Mouse (Mus musculus): ENCODE measurements around the gene Trim62. TPM values are rescaled to one million over a fixed set of nuclear protein-coding genes. Genes with fewer than 3 reads are reported as not detected.

Trim62 gene
- total and polyA plus RNA-seq, 2 experiments from 2014 or later, result 0.87 to 1.1 TPM

DNA sequence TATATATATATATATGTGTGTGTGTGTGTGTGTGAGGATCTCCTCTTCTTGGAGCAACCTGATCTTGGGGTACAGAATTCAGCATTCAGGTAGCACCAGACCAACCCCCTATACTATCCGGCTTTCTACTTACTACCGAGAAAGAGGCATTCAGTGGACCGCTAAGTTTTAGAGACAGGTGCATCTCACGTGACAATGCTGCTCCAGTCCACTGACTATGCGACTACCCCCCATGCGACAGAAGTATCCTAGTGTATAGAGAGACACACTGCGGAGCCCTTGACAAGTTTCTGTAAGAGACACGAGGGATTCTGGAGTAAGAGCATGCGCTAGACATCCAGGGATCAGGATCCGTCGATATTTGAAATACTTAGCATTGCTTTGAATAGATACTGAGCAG lies 7.9 kb upstream of the Trim62 start:
- TF ChIP-seq EP300 (IDR thresholded peaks at IDR 0.05; ENCODE audit: low read depth), result no peak
- TF ChIP-seq CTCF (IDR thresholded peaks at IDR 0.05; ENCODE audit: low read depth), result no peak
- H3K4me1 ChIP-seq (ENCODE audit: control insufficient read depth, insufficient read depth), result no peaks in the 10 kb centered on the region
- no peak overlapping the region for H3K4me3 ChIP-seq (ENCODE audit: low read depth, low read length)
- H3K27ac ChIP-seq (ENCODE audit: low read depth), result no peak overlapping the region
- peaks cover 17% of the 10 kb centered on the region for H3K27me3 ChIP-seq (ENCODE audit: control insufficient read depth, insufficient read depth, low read length)
- no peaks in the 10 kb centered on the region for H3K36me3 ChIP-seq (replicated peaks; ENCODE audit: control insufficient read depth, insufficient read depth, low read length)
- ATAC-seq (ENCODE audit: insufficient read depth, low read depth), result no peak
- DNase-seq (ENCODE audit: low spot score), result no peak
- WGBS, result 83% methylated on average over 11 of the region's 11 CpGs
- no peaks in the 10 kb centered on the region for H3K9me3 ChIP-seq (replicated peaks; ENCODE audit: control insufficient read depth, low read length)
- no peak overlapping the region for H3K9ac ChIP-seq (replicated peaks; ENCODE audit: low read depth, low read length)
- no peak overlapping the region for H3K4me2 ChIP-seq (ENCODE audit: low read depth, low read length)

DNA sequence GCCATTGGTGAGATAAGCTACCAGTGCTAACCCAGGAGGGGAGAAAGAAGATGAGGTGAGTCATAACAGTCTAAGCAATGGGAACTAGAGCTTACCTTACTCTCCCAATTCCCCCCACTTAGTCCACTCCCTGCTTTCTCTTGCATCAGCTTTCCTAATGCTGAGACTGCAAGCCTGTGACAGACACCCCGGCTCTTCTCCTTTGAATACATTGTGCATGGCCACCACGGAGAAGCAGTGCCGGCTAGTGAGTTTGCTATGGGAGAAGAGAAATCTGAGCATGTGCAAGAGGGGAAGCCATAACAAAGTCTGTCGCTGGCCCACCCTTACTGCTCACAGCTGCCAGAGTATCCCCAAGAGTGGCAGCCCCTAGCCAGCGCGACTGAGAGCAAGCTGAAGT lies 5.9 kb upstream of the Trim62 start:
- Histone ChIP-seq H3K4me1 (ENCODE audit: control insufficient read depth, insufficient read depth) (no peaks in the 10 kb centered on the region), H3K4me2 (ENCODE audit: low read depth, low read length) (no peak overlapping the region), H3K4me3 (ENCODE audit: low read depth, low read length) (no peak overlapping the region), H3K9me3 (replicated peaks; ENCODE audit: control insufficient read depth, low read length) (0 out of 2 replicates have a peak, but pooled peaks cover 5% of the 10 kb centered on the region), H3K36me3 (replicated peaks; ENCODE audit: control insufficient read depth, insufficient read depth, low read length) (no peaks in the 10 kb centered on the region), H3K9ac (replicated peaks; ENCODE audit: low read depth, low read length) (no peak overlapping the region), H3K27ac (ENCODE audit: low read depth) (no peak overlapping the region), H3K27me3 (ENCODE audit: control insufficient read depth, insufficient read depth, low read length) (peaks cover 17% of the 10 kb centered on the region)
- no peak for ATAC-seq (ENCODE audit: insufficient read depth, low read depth)
- 8% methylated on average over 6 of the region's 6 CpGs for WGBS
- TF ChIP-seq EP300 (IDR thresholded peaks at IDR 0.05; ENCODE audit: low read depth), result no peak
- no peak for TF ChIP-seq CTCF (IDR thresholded peaks at IDR 0.05; ENCODE audit: low read depth)
- no peak for DNase-seq (ENCODE audit: low spot score)

- Histone ChIP-seq H3K4me3 (ENCODE audit: low read depth, low read length) (no peak overlapping the region), H3K9ac (replicated peaks; ENCODE audit: low read depth, low read length) (no peak overlapping the region), H3K27ac (ENCODE audit: low read depth) (no peak overlapping the region), H3K36me3 (replicated peaks; ENCODE audit: control insufficient read depth, insufficient read depth, low read length) (no peaks in the 10 kb centered on the region), H3K4me1 (ENCODE audit: control insufficient read depth, insufficient read depth) (0 out of 2 replicates have a peak, but pooled peaks cover 3% of the 10 kb centered on the region), H3K4me2 (ENCODE audit: low read depth, low read length) (no peak overlapping the region), H3K27me3 (ENCODE audit: control insufficient read depth, insufficient read depth, low read length) (peaks cover 17% of the 10 kb centered on the region), H3K9me3 (replicated peaks; ENCODE audit: control insufficient read depth, low read length) (0 out of 2 replicates have a peak, but pooled peaks cover 5% of the 10 kb centered on the region)
- DNase-seq (ENCODE audit: low spot score), result no peak
- TF ChIP-seq CTCF (IDR thresholded peaks at IDR 0.05; ENCODE audit: low read depth) (no peak), EP300 (IDR thresholded peaks at IDR 0.05; ENCODE audit: low read depth) (no peak)
- ATAC-seq (ENCODE audit: insufficient read depth, low read depth), result no peak
- WGBS, result 36% methylated on average over 13 of the region's 13 CpGs
Measured at GRCm38 (mm10) chr4:128878901-128879491, 4.4 kb upstream of the Trim62 start.

DNA sequence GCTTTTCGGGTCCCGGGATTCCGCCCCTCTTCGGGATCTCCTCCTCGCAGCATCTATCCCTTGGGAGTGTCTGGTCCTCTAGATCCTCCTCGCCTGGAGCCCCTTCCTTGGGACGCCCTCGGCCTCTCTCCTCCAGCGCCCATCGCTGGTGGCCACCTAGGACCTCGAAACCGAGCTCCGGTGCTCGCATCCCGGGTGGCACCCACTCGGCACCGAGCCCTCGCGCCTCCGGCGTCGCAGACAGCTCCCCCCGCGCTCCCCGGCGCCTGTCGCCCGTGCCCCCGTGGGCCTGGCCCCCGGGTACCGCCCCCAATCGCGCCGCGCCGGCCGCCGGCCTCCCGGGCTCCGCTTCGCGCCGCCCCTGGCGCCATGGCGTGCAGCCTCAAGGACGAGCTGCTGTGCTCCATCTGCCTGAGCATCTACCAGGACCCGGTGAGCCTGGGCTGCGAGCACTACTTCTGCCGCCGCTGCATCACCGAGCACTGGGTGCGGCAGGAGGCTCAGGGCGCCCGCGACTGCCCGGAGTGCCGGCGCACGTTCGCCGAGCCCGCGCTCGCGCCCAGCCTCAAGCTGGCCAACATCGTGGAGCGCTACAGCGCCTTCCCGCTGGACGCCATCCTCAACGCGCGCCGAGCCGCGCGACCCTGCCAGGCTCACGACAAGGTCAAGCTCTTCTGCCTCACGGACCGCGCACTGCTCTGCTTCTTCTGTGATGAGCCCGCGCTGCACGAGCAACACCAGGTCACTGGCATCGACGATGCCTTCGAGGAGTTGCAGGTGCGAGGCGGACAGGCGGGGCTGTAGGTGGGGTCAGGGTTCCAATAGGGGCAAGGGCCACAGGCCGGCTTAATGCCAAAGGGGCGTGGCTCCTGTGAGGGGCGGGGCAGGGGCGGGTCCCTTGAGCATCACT lies 676 bp downstream of the Trim62 start:
- WGBS, result 2% methylated on average over 88 of the region's 94 CpGs

GRCm38 (mm10) chr4:128884711-128885095 lies 1.3 kb downstream of the Trim62 start:
- Histone ChIP-seq H3K9ac (replicated peaks; ENCODE audit: low read depth, low read length) (no peak overlapping the region), H3K9me3 (replicated peaks; ENCODE audit: control insufficient read depth, low read length) (0 out of 2 replicates have a peak, but pooled peaks cover 5% of the 10 kb centered on the region), H3K4me2 (ENCODE audit: low read depth, low read length) (peak overlapping the region; percentile 96), H3K4me1 (ENCODE audit: control insufficient read depth, insufficient read depth) (0 out of 2 replicates have a peak, but pooled peaks cover 9% of the 10 kb centered on the region), H3K4me3 (ENCODE audit: low read depth, low read length) (peak overlapping the region; percentile 70), H3K27me3 (ENCODE audit: control insufficient read depth, insufficient read depth, low read length) (peaks cover 13% of the 10 kb centered on the region; the same call in 1 of the 2 replicates), H3K36me3 (replicated peaks; ENCODE audit: control insufficient read depth, insufficient read depth, low read length) (no peaks in the 10 kb centered on the region; the same call in 1 of the 2 replicates), H3K27ac (ENCODE audit: low read depth) (no peak overlapping the region)
- DNase-seq (ENCODE audit: low spot score) (no peak), ATAC-seq (ENCODE audit: insufficient read depth, low read depth) (0 out of 2 replicates have a peak, but pooled peaks have one; percentile 18)
- 60% methylated on average over 5 of the region's 5 CpGs for WGBS
- TF ChIP-seq CTCF (IDR thresholded peaks at IDR 0.05; ENCODE audit: low read depth) (no peak), EP300 (IDR thresholded peaks at IDR 0.05; ENCODE audit: low read depth) (no peak)

More for the DNA sequence above, 676 bp downstream of the Trim62 start:
- Histone ChIP-seq H3K27me3 (ENCODE audit: control insufficient read depth, insufficient read depth, low read length) (peaks cover 16% of the 10 kb centered on the region), H3K4me3 (ENCODE audit: low read depth, low read length) (peak overlapping the region; percentile 70), H3K4me1 (ENCODE audit: control insufficient read depth, insufficient read depth) (0 out of 2 replicates have a peak, but pooled peaks cover 9% of the 10 kb centered on the region), H3K27ac (ENCODE audit: low read depth) (no peak overlapping the region), H3K4me2 (ENCODE audit: low read depth, low read length) (peak overlapping the region; percentile 96), H3K9me3 (replicated peaks; ENCODE audit: control insufficient read depth, low read length) (0 out of 2 replicates have a peak, but pooled peaks cover 5% of the 10 kb centered on the region), H3K9ac (replicated peaks; ENCODE audit: low read depth, low read length) (peak overlapping the region; percentile 36; the same call in 1 of the 2 replicates), H3K36me3 (replicated peaks; ENCODE audit: control insufficient read depth, insufficient read depth, low read length) (no peaks in the 10 kb centered on the region; the same call in 1 of the 2 replicates)
- ATAC-seq (ENCODE audit: insufficient read depth, low read depth) (peak; percentile 45), DNase-seq (ENCODE audit: low spot score) (no peak)
- no peak for TF ChIP-seq EP300 (IDR thresholded peaks at IDR 0.05; ENCODE audit: low read depth)
- no peak for TF ChIP-seq CTCF (IDR thresholded peaks at IDR 0.05; ENCODE audit: low read depth)

Measured in heart, postnatal 0 days (tissue).